Mouse (Mus musculus) cerebellum, adult 18-20 months (tissue): ENCODE results near the gene Zfp42.

ENCODE experiments used
- DNase-seq, 2 experiments: peaks; one replicate each; pipeline ENCODE4 v3.0.0; 2021

Zfp42 gene

DNA sequence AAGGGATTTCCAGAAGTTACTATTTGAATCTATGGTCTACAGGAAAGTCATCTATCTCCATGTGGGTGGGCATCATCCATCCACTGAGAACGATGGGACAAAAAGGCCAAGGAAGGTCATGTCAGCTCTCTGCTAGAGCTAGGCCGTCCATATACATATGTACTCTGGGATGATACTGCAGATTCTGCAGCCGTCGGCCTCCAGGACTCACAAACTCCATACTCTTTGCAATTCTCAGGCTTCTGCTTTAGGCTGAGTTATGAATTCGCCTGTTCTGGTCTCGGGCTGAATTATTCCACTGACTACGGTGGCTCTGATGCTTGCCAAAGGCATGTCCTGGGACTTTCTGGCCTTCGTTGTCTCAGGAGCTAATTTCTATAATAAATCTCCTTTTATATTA lies 58.1 kb downstream of the Zfp42 start:
- no peak for DNase-seq
